Mouse (Mus musculus) heart, adult 8-10 months (tissue): ENCODE measurements around the gene Gdf15. TPM values are rescaled to one million over a fixed set of nuclear protein-coding genes. Genes with fewer than 3 reads are reported as not detected.

Source experiments
- DNase-seq: peaks from one replicate; pipeline ENCODE4 v3.0.0; 2022; ENCODE audit warnings: low spot score
- total RNA-seq, 4 experiments: library from RNA; stranded (reverse); gene quantifications; 2 replicates each; pipeline ENCODE4 v1.2.4; 2022

Gdf15 gene
- total RNA-seq, 4 experiments from 2014 or later, result 0.69 to 1.9 (median 1.2) TPM

GRCm38 (mm10) chr8:70606780-70607602 lies 25.3 kb downstream of the Gdf15 start:
- no peak for DNase-seq

GRCm38 (mm10) chr8:70605871-70606779 lies 26.1 kb downstream of the Gdf15 start:
- DNase-seq, result no peak

GRCm38 (mm10) chr8:70604558-70604957 lies 27.7 kb downstream of the Gdf15 start:
- no peak for DNase-seq

- DNase-seq, result no peak
These were observed 30.0 kb downstream of the Gdf15 start for GRCm38 (mm10) chr8:70602139-70602811.

GRCm38 (mm10) chr8:70601271-70601649 lies 31.0 kb downstream of the Gdf15 start:
- DNase-seq, result no peak

DNA sequence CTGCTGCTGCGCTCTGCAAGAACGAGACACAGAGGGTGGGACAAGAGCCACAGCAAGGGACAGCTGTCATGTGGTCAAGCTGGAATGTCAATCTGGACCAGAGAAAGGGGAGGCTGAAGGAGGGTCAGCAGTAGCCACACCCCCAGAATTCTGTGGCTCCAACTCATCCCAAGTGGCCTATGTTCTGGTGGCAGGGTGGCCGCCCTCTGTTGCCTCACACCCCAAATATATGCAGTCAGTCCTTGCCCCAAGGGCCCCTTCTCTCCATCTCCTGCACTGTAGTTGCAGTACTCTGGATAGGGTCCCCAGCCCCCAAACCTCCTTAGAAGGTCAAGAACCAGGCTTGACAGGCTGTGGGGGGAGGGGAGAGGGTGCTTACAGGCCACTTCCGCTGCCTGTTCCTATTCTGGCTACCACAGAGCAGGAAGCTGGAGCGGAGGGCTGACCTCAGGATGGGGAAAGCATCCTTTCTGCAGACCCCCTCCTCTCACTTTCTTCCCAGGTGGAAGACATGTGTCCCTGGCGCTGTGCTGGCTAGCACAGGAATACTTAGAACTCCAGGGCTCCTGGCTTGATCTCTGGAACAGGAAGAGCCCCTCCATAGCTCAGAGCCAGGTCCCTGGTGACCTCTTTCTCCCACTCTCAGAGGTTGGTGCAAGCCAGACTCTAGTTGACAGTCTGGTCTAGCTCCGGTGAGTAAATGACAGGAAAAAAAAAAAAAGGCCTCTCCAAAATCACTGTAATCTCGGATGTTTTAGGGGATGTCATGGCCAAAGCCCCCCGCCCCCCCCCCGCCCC lies 31.6 kb downstream of the Gdf15 start:
- DNase-seq, result no peak

GRCm38 (mm10) chr8:70599507-70600290 lies 32.6 kb downstream of the Gdf15 start:
- DNase-seq, result no peak

DNA sequence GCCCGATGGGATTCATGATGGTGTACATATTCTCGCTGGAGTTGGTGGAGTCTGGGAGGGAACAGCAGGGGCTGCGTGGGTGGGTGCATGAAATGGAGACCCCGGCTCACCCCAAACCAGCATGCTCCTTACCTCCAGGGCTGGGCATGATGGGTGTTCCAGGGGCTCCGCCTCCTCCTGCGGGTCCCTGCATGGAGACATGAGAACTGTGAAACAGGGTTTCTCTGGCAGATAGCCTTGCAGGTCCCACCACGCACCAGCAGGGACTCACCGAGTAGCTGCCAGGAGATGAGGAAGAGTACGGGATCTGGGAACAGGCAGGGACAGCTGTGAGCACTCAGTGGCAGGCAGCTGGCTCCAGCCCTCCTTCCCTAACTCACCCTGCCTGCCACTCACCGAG lies 33.5 kb downstream of the Gdf15 start:
- no peak for DNase-seq

GRCm38 (mm10) chr8:70598283-70598682 lies 34.0 kb downstream of the Gdf15 start:
- DNase-seq, result no peak

- no peak for DNase-seq
These were observed 34.6 kb downstream of the Gdf15 start for GRCm38 (mm10) chr8:70597417-70598272.

- no peak for DNase-seq
These were observed 35.4 kb downstream of the Gdf15 start for GRCm38 (mm10) chr8:70596775-70597416.

- no peak for DNase-seq
These were observed 36.0 kb downstream of the Gdf15 start for GRCm38 (mm10) chr8:70596216-70596615.

GRCm38 (mm10) chr8:70595811-70596210 lies 36.4 kb downstream of the Gdf15 start:
- no peak for DNase-seq

DNA sequence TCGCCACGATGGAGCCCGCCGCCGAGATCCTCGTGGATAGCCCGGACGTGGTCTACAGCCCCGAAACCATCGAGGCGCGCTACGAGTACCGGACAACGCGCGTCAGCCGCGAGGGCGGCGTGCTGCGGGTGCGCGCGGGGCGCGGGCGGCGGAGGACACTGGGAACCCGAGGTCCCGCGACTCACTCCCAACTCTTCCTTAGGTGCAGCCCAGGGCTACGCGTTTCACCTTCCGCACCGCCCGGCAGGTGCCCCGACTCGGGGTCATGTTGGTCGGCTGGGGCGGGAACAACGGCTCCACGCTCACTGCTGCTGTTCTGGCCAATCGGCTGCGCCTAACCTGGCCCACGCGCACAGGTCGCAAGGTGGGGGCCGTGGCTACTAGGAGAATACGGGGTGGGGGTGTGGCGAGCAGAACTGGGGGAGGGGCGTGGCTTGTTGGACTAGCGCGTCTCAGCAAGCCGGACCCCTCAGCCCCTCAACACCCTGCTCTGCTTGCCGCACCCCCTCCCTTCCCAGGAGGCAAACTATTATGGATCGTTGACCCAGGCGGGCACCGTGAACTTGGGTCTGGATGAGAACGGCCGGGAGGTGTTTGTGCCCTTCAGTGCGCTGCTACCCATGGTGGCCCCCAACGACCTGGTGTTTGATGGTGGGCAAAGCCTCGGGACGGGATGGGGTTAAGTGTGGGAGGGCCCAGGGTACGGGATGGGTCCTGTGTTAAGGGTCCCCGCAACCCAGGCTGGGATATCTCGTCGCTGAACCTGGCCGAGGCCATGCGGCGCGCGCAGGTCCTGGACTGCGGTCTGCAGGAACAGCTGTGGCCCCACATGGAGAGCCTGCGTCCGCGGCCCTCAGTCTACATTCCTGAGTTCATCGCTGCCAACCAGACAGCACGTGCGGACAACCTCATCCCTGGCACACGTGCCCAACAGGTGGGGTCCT lies 37.4 kb downstream of the Gdf15 start:
- no peak for DNase-seq

- peak; percentile 75 for DNase-seq
These were observed 38.2 kb downstream of the Gdf15 start, which contains the start of gene Isyna1 for GRCm38 (mm10) chr8:70593961-70594609. Gene Isyna1, plus strand, starts transcription at chr8:70594373.

DNA sequence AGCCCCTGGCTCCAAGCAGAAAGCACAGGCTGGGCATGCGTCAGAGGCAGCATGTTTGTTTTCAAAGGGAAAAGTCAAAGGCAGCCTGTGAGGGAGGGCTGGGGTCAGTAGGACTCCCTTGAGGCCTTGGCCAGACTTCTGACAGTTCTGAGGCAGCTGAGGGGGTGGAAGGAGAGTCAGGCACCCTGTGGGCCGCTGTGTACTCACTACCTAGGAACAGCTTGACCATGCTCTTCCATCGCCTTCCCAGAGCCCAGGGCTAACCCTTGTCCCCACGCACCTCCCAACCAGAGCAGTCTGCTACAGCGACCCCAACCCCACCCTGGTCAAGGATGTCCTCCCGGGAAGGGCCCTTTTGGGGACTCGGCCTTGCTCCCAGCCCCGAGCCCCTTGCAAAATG lies 39.1 kb downstream of the Gdf15 start:
- no peak for DNase-seq

DNA sequence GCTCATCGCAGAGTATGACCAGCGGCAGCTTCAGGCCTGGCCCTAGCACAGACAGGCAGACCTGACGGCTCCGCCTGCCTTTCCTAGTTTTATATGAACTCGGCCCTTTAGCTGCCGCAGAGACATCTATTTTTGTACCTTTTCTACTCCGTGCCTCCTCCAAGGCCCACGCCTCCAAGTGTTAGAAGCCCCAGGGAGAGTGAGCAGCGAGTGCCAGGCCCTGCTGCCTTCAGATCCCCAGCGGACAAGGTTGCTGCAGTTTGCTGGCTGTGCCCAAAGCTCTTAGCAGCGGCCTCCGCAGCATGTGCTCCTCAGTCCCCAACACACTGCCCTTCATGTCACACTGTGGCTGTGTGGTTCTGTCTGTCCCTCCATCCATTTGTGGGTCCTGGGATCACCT lies 40.7 kb downstream of the Gdf15 start:
- no peak for DNase-seq
